Mouse (Mus musculus): ENCODE data around the gene Smyd1. TPM values are rescaled to one million over a fixed set of nuclear protein-coding genes. Genes with fewer than 3 reads are reported as not detected.

The Smyd1 gene
- total RNA-seq, 4 experiments from 2014 or later, result 334 to 392 (median 347) TPM

DNA sequence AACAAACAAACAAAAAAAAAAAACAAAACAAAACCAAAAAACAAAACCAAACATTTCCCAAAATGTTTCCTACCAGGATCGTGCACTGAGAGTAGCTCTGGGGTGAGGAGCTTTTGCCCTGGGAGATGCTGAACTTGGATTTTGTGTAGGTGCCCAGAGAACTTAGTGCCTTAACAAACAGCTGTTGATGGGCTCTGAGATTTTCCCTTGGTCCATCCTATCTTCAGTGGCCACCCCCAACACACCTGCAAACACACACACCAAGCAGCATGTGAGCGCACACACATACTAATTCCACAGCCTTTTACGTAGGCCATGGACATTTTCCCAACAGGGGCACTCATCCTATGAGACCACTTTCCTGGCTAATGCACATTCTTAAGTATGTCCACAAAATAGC, 109.6 kb downstream of the Smyd1 start:
- no peak for DNase-seq (ENCODE audit: low spot score in 2 of 2)

DNA sequence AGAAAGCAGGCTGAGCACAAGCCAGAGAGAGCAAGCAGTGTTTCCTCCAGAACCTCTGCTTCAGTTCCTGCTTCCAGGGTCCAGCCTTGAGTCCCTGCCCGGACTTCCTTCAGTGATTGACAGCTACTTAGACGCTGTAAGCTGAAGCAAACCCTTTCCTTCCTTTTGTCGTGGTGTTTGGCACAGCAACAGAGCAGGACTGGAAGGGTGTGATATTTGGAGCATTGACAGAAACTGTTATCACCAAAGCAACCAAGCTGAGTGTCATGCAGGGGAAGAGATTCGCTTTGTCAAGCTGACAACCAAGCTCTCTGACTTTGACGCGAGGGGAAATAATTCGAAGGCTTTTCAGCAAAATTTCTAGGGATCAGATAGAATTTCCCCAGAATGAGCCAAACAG, 110.1 kb downstream of the Smyd1 start:
- DNase-seq (ENCODE audit: low spot score in 2 of 2), result no peak

DNA sequence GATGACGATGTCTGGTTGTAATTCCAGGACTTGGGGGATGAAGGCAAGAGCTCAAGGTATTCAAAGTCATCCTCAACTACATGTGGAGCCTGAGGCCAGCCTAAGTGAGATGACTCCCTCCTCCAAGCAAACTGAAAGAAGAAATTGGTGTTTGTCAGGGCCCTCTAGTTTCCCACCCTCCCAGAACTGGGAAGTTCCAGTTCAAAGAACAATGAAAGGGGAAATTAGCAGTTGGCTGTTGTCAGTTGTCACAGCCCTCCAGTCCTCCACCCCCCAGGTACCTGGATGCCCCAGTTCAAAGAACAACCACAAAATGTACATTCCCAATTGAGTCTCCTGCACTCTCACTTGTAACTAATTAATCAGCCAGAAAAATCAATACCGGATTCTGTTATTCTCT, 113.3 kb downstream of the Smyd1 start:
- no peak for DNase-seq (ENCODE audit: low spot score in 2 of 2)

DNA sequence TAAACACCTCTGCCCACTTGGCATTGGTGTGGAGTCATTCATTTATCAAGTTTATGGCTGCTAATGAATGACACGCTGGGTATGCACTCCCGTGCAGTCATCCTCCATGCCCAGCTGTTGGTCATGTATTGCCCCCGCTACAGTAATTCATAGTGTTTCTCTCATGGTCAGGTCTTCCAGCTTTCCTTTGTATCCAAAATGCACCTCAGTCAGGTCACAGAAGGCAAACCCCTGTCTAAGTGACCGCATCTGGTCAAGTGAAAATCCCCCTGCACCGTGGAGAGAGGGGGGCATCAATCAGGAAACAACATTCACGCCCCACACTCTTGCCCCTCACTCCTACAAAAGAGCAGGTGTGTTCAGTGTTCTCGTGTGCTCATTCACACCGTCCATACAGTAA, 117.9 kb downstream of the Smyd1 start:
- DNase-seq (ENCODE audit: low spot score in 2 of 2), result no peak

DNA sequence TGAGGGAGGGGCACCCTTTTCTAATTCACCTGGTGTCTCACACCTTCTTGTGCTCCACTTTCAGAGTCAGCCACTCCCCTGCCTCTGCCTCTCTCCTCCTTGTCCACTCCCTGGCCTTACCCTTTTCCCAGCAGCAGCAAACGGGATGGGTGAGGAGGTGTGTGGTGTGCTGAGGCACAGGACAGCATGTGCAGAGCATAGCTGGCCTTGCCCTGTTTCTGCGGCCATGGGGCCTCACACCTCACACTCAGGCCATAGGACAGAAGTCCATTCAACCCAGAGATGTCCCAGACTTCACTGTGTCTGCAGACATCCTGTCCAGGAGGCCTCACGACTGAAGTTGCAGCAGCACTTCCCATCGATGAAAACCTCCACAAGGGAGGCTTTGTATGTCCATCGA, 118.4 kb downstream of the Smyd1 start:
- no peak for DNase-seq (ENCODE audit: low spot score in 2 of 2)

DNA sequence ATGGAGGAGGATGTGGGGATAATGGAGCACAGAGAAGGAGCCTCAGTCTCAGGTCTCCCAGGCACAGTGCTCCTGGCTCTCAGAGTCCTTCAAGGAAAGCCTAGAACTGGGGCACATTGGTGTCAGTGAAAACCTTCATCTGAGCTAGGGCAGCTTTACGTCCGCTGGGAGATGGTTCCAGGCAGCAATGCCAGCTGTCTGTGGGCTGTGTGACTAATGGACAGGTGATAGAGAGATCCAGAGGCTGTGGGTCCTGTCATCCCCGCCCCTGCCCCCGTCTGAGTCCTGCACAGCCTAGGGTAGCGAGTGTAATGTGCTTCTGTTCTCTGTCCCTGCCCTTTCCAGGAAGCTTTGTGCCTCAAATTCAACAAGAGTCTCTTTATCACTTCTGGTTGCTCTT, 120.1 kb downstream of the Smyd1 start:
- no peak for DNase-seq (ENCODE audit: low spot score in 2 of 2)

DNA sequence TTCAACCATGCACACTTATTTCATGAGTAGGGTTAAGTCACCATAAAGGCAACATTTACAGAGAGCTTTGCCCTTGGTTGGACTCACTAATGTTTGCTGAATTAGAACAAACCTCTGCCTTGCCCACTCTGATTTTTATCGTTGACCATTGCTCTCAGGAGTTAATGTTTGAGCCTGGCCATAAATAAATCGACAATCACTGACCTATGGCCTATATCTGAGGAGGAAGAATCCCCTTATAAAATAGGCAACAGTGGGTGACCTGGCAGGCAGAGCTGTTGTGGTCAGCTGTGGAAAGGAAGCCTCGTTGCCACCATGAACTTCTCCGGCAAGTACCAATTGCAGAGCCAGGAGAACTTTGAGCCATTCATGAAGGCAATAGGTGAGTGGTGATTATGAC, 122.4 kb downstream of the Smyd1 start, which contains the start of gene Fabp1:
TSS of gene Fabp1 (plus strand) at position 216 of the 400 bp plus-strand sequence.
- no peak for DNase-seq (ENCODE audit: low spot score in 2 of 2)

- no peak for DNase-seq (ENCODE audit: low spot score in 2 of 2)
These were observed 124.1 kb downstream of the Smyd1 start for GRCm38 (mm10) chr6:71197636-71198535.

DNA sequence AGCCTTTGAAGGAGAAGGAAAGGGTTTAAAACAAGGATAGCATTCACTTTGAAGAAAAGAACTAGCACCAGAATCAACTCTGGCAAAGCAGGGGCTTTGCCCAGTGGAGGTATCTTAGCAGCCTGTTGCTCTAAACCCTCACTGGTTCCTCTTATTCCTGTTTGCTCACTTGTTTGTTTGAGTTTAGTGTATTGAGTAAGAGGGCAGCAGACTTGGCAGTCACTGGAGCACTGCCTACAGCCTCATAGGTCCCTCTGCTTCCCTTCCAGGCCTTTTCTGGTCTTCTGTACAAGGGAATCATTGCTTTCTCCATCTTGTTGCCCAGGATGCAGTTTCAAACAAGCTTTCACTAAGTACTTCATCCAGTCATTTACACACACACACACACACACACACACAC, 125.9 kb downstream of the Smyd1 start:
- DNase-seq (ENCODE audit: low spot score in 2 of 2), result no peak

GRCm38 (mm10) chr6:71193151-71193740, 128.8 kb downstream of the Smyd1 start:
- DNase-seq (ENCODE audit: low spot score in 2 of 2), result no peak

- no peak for DNase-seq (ENCODE audit: low spot score in 2 of 2)
These were observed 131.5 kb downstream of the Smyd1 start for GRCm38 (mm10) chr6:71190501-71190900.

DNA sequence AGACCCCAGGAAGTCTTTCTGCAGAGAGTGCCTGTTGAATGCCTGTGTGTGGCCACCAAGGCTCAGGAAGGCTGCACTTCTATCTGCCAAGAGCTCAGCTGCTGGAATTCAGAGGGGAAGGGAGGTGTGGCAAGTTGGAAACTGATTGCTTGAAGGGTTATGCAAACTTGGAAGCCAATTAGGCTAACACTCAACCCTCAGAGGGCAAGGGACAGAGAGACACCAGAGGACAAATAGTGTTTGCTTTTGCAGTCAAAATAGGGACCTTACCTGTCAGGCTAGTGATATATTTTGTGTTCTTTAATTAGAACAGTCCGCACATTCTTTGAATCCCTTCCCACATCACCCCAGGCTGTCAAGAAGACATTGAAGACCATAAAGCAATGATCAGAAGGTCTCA, 132.5 kb downstream of the Smyd1 start:
- DNase-seq (ENCODE audit: low spot score in 2 of 2), result no peak

DNA sequence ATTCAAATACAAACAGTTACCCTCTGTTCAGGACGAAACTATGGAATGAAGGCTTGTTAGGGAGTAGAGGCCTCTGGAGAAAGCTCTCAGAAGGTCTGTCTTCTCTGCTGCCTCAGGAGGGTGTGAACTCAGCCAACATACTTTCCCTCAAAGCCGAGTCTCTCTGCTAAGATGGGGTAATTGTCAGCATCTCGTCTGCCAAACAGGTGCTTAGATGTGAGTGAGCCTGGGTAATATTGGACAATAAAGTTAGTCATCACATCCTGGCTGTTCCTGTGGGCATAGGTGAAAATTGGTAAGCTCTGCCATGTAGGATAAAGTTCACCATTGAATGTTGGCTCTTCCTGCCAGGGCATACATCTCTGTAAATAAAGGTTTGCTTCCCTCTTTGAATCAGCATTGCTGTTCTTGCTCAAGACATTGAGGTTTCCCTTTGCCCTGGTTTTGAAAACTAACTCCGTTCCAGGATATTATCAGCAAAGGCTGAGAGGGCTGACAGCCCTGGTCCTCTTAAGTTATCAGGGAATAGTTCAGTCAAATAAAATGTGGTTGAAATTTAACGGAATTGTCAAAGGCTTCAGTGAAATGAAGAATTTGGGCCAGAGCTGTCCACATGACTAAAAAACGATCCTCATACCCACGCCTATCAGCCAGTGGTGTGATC, 137.0 kb downstream of the Smyd1 start:
- DNase-seq (ENCODE audit: low spot score in 2 of 2), result no peak

GRCm38 (mm10) chr6:71180596-71180995, 141.4 kb downstream of the Smyd1 start:
- no peak for DNase-seq (ENCODE audit: low spot score in 2 of 2)

GRCm38 (mm10) chr6:71172812-71173580, 149.0 kb downstream of the Smyd1 start:
- no peak for DNase-seq (ENCODE audit: low spot score in 2 of 2)

DNA sequence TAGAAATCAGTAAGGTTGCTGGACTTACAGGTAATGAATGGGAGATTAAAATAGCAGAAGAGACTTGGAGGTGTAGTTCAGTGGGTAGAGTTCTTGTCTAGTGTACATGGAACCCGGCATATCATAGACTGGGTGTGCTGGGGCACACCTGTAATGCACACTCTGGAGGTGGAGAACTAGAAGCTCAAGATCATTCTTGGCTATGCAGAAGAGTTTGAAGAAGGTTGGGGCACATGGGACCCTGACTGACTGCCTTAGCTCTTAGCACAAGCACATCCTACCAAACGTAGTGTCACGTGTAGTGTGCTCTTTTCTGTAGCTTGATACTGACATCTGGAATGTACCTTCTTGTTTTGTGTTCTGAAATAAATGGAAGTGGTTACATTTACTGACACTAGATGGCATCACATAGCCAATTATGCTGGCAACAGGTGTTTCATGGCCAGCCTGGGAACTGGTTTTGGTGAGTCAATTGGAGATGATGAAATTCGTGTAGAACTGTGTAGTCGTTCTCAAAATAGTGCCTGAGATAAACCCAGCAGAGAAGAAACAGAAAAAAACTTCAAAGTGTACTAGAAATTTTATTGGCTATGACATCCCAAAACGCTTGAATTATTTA, 155.4 kb downstream of the Smyd1 start:
- DNase-seq (ENCODE audit: low spot score in 2 of 2), result no peak

- no peak for DNase-seq (ENCODE audit: low spot score in 2 of 2)
These were observed 157.6 kb downstream of the Smyd1 start for GRCm38 (mm10) chr6:71164394-71164793.

All from gastrocnemius, adult 8-10 months (tissue).